Mouse (Mus musculus): ENCODE data around the gene Olig3. TPM values are rescaled to one million over a fixed set of nuclear protein-coding genes. Genes with fewer than 3 reads are reported as not detected.

Gene Olig3
- polyA plus RNA-seq (2012; rRNA removed), result 0.04 TPM in 1 of 2 replicates, not detected in the other

DNA sequence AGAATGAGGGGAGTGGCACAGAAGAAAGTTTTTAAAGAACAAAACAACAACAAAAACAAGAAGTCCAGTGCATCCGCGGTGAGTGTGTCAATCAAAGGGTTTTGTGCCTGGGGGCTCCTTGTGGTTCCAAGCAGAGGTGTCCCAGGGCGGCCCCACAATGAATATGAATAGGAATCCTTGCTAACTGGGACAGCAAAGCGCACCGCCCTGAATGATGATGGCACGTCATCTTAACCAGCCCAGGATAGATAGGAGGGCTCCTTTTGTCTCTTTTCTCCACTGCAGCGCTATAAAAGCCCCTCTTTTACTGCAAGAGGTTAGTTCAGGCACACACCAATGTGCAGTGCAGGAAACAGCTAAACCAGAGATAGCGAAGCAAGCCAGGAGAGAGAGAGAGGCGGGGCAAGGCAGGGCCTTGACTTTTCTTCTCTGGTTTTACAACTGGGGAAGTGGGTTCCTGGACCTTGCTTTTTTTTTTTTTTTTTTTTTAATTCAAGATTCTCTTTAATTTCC is at the start of gene Olig3:
TSS of gene Olig3 (plus strand) at position 463 of the 513 bp plus-strand sequence.
- TF ChIP-seq POLR2A (IDR thresholded peaks at IDR 0.05; ENCODE audit: low read depth, low read length), result no peak
- no peak for TF ChIP-seq CTCF (IDR thresholded peaks at IDR 0.05; ENCODE audit: extremely low read depth, insufficient read depth, insufficient read length, insufficient replicate concordance)
- no peak for DNase-seq (ENCODE audit: low read depth in 1 of 2, low spot score in 2 of 2)

DNA sequence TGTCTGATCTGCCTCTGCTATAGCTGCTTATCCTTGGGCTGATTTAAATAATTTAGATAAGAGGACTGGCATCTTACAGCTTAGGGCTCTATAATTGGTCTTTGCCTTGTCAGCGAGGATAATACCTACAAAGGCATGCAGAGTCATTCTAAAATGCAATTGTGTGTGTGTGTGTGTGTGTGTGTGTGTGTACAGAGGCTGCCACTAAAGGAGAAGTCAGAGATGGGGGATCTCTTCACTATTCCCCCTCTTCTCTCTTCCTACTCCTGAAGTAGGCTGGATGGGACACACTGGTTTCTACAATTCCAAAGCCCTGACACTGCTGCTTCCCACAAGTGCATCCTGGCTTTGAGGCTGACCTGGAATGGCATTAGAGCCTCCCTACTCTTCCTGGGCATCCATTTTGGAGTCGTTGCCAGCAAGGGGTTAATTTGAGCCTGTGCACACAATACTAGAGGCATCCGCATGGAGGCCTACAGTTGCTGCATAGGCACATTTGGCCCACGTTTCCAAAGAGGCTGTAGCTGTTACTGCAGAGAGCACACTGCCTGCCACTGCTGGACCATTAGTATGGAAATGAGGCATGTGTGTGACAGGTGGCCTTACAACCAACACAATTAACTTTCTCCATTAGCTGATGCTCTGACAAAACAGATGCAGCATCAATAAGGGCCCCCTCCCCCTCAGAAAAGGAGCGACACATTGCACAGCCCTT is 46.5 kb upstream of the Olig3 start:
- 65% methylated on average over 5 of the region's 5 CpGs for WGBS
- Histone ChIP-seq H3K36me3 (ENCODE audit: control insufficient read depth, insufficient read depth, low read length) (no peaks in the 10 kb centered on the region), H3K27ac (ENCODE audit: insufficient read depth, low read length) (no peak overlapping the region), H3K27me3 (ENCODE audit: control insufficient read depth, insufficient read depth, low read length) (no peaks in the 10 kb centered on the region), H3K4me3 (ENCODE audit: extremely low read depth, insufficient read depth, insufficient read length) (no peak overlapping the region), H3K4me1 (ENCODE audit: control insufficient read depth, insufficient read depth, insufficient read length) (no peaks in the 10 kb centered on the region)
- no peak for DNase-seq (ENCODE audit: low read depth in 1 of 2, low spot score in 2 of 2)
- TF ChIP-seq CTCF (IDR thresholded peaks at IDR 0.05; ENCODE audit: extremely low read depth, insufficient read depth, insufficient read length, insufficient replicate concordance), result no peak
- TF ChIP-seq POLR2A (IDR thresholded peaks at IDR 0.05; ENCODE audit: low read depth, low read length), result no peak

More for the DNA sequence above, at the start of gene Olig3:
- Histone ChIP-seq H3K27me3 (ENCODE audit: control insufficient read depth, insufficient read depth, low read length) (peaks cover 16% of the 10 kb centered on the region), H3K27ac (ENCODE audit: insufficient read depth, low read length) (no peak within 1 kb of the TSS), H3K36me3 (ENCODE audit: control insufficient read depth, insufficient read depth, low read length) (no peaks in the 10 kb centered on the region), H3K4me3 (ENCODE audit: extremely low read depth, insufficient read depth, insufficient read length) (peak within 1 kb of the TSS; percentile 24; the same call in 1 of the 2 replicates), H3K4me1 (ENCODE audit: control insufficient read depth, insufficient read depth, insufficient read length) (peaks cover 13% of the 10 kb centered on the region)
- 6% methylated on average over 9 of the region's 9 CpGs for WGBS

DNA sequence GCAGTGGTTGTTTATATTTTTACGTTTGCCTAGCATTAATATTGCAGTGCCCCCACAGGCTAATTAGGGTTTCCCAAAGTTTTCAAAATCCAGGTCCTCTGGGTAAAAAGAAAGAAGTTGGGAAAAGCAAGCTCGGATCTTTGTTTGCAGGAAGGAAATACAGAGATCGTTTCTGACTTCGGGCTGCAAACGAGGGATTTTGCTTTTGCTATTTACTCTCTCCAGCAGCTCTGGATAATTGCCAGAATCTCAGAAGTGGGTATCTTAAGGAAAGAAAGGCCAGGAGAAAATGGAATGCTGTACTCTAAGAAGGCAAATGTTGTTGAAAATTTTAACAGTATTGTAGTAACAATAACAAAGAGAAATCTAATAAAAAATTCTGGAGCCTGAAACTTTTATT is 45.9 kb upstream of the Olig3 start:
- 64% methylated on average over 5 of the region's 5 CpGs for WGBS
- no peaks in the 10 kb centered on the region for H3K36me3 ChIP-seq (ENCODE audit: control insufficient read depth, insufficient read depth, low read length)
- no peak overlapping the region for H3K27ac ChIP-seq (ENCODE audit: insufficient read depth, low read length)
- no peaks in the 10 kb centered on the region for H3K27me3 ChIP-seq (ENCODE audit: control insufficient read depth, insufficient read depth, low read length)
- TF ChIP-seq POLR2A (IDR thresholded peaks at IDR 0.05; ENCODE audit: low read depth, low read length), result no peak
- TF ChIP-seq CTCF (IDR thresholded peaks at IDR 0.05; ENCODE audit: extremely low read depth, insufficient read depth, insufficient read length, insufficient replicate concordance), result no peak
- H3K4me3 ChIP-seq (ENCODE audit: extremely low read depth, insufficient read depth, insufficient read length), result no peak overlapping the region
- DNase-seq (ENCODE audit: low read depth in 1 of 2, low spot score in 2 of 2), result no peak
- H3K4me1 ChIP-seq (ENCODE audit: control insufficient read depth, insufficient read depth, insufficient read length), result no peaks in the 10 kb centered on the region

DNA sequence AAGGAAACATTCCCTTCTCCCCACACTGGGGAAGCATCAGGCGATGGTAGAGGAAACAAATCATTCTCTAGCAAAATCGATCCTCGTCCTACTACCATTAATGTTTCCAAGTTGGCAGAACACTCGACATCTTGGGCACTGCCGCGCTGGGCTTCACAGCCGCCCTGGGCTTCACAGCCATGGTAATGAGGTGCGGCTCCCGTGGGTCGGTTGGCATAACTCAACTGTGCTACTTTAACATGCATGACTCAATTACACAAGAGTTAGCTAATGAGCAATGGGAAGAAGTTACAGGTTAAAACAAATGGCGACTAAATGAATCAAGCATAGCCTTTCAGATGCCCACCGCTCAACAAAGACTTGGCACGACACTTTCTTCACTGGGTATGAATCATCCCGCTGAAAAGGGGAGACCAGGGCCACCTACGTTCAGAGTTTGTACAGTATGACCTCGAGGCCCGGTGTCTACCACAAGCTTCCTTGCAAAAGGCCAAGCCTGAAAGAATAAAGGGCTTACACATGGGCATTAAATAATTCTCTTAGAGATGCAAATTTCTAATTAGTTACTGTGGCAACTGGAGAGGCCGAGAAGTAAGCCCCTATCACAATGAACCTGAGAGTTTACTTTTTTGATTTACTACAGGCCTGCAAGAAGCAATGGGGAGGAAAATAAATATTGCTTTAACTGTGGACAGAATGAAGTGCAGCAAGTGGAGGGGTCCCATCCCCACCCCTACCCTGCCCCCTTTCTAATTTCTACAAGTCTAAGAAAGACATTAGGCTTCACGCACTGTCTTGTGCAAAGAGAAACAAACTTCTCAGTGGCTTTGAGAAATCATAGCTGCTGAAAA is 38.1 kb upstream of the Olig3 start:
- H3K4me1 ChIP-seq (ENCODE audit: control insufficient read depth, insufficient read depth, insufficient read length), result no peaks in the 10 kb centered on the region
- DNase-seq (ENCODE audit: low read depth in 1 of 2, low spot score in 2 of 2), result no peak
- no peaks in the 10 kb centered on the region for H3K36me3 ChIP-seq (ENCODE audit: control insufficient read depth, insufficient read depth, low read length)
- 92% methylated on average over 19 of the region's 19 CpGs for WGBS
- H3K27ac ChIP-seq (ENCODE audit: insufficient read depth, low read length), result no peak overlapping the region
- no peaks in the 10 kb centered on the region for H3K27me3 ChIP-seq (ENCODE audit: control insufficient read depth, insufficient read depth, low read length)
- no peak overlapping the region for H3K4me3 ChIP-seq (ENCODE audit: extremely low read depth, insufficient read depth, insufficient read length)
- TF ChIP-seq CTCF (IDR thresholded peaks at IDR 0.05; ENCODE audit: extremely low read depth, insufficient read depth, insufficient read length, insufficient replicate concordance), result no peak
- no peak for TF ChIP-seq POLR2A (IDR thresholded peaks at IDR 0.05; ENCODE audit: low read depth, low read length)

DNA sequence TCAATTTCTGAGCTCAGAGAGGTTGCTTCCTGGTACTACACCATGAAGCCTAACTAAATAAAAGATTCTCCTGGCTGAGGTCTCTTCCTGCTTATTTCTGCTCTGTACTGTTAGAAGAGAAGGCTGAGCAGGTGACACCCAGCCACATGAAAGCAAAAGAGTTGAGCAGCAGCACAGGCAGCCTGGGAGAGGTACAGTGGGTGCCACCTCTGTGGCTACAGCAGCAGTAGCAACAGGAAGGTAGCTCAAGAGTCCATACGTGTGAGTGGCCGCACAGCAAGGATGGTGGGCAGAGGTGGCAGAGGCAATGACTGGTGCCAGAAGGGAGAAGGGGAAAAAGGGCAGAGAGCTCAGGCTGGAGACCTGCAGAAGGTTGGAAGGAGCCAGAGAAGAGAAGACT is 34.6 kb upstream of the Olig3 start:
- TF ChIP-seq CTCF (IDR thresholded peaks at IDR 0.05; ENCODE audit: extremely low read depth, insufficient read depth, insufficient read length, insufficient replicate concordance) (no peak), POLR2A (IDR thresholded peaks at IDR 0.05; ENCODE audit: low read depth, low read length) (no peak)
- Histone ChIP-seq H3K27me3 (ENCODE audit: control insufficient read depth, insufficient read depth, low read length) (no peaks in the 10 kb centered on the region), H3K4me3 (ENCODE audit: extremely low read depth, insufficient read depth, insufficient read length) (no peak overlapping the region), H3K36me3 (ENCODE audit: control insufficient read depth, insufficient read depth, low read length) (no peaks in the 10 kb centered on the region), H3K27ac (ENCODE audit: insufficient read depth, low read length) (peak overlapping the region; percentile 82), H3K4me1 (ENCODE audit: control insufficient read depth, insufficient read depth, insufficient read length) (no peaks in the 10 kb centered on the region)
- WGBS, result 54% methylated on average over 2 of the region's 2 CpGs
- DNase-seq (ENCODE audit: low read depth in 1 of 2, low spot score in 2 of 2), result peak; percentile 12 to 41

DNA sequence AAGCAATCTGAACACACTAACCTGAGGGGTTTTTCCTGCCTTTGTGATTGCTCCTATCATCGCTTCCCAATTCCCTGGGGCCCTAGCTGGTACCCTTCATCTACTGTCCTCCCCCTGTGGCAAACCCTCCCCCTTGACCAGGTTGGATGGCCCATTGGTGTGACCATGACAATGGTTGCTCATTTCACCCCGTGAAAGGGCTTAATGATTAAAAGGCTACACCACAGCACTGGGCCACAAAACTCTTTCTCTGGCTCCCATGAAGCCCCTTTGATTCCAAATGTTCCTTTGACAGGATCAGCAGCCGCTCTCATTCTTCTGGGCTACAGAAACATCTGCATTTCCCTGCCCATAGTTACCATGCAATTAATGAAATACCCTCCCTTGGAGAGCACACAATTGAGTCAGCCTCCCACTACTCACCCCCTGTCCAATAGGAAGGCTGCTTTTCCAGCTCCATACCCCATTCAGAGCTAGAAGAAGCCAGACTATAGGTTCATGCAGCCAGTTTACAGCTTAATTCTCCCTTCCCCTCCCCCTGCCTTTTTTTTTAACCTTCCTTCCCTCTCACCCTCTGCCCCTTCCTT is 27.0 kb upstream of the Olig3 start:
- WGBS, result 72% methylated on average over 3 of the region's 3 CpGs
- Histone ChIP-seq H3K36me3 (ENCODE audit: control insufficient read depth, insufficient read depth, low read length) (no peaks in the 10 kb centered on the region), H3K27ac (ENCODE audit: insufficient read depth, low read length) (no peak overlapping the region), H3K4me3 (ENCODE audit: extremely low read depth, insufficient read depth, insufficient read length) (no peak overlapping the region), H3K4me1 (ENCODE audit: control insufficient read depth, insufficient read depth, insufficient read length) (no peaks in the 10 kb centered on the region), H3K27me3 (ENCODE audit: control insufficient read depth, insufficient read depth, low read length) (no peaks in the 10 kb centered on the region)
- TF ChIP-seq POLR2A (IDR thresholded peaks at IDR 0.05; ENCODE audit: low read depth, low read length), result no peak
- TF ChIP-seq CTCF (IDR thresholded peaks at IDR 0.05; ENCODE audit: extremely low read depth, insufficient read depth, insufficient read length, insufficient replicate concordance), result no peak
- DNase-seq (ENCODE audit: low read depth in 1 of 2, low spot score in 2 of 2), result no peak

Data from spleen, adult 2 months (tissue).